Mouse (Mus musculus): Measurements from ENCODE around the gene Tdrd9. TPM values are rescaled to one million over a fixed set of nuclear protein-coding genes. Genes with fewer than 3 reads are reported as not detected.

Gene Tdrd9
- polyA plus RNA-seq, 1 experiment from 2014 or later = 0.23 TPM

DNA sequence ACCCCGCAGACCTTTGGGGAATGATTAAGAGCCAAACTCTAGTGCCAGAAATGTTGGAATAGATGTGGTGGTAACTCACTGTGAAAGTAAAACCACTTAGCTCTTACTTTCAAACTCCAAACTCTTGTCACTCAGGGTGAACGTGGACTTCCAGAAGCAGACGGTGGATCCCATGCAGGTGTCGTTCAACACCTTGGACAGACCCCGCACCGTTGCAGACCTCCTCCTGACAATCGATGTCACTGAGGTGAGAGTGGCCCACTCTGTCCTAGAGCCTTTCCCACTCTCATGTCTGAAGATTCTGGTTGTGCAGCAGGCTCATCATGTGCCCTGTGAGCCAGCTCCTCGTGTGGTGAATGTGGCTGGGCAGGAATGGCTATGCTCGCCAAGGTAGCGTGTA is 67.8 kb downstream of the Tdrd9 start:
- Histone ChIP-seq H3K4me3 (replicated peaks) (no peak overlapping the region), H3K9me3 (no peaks in the 10 kb centered on the region), H3K4me2 (replicated peaks) (no peak overlapping the region), H3K27ac (no peak overlapping the region), H3K36me3 (no peaks in the 10 kb centered on the region), H3K9ac (replicated peaks) (no peak overlapping the region), H3K27me3 (no peaks in the 10 kb centered on the region), H3K4me1 (replicated peaks) (no peaks in the 10 kb centered on the region)
- 94% methylated on average over 10 of the region's 10 CpGs for WGBS
- no peak for ATAC-seq

DNA sequence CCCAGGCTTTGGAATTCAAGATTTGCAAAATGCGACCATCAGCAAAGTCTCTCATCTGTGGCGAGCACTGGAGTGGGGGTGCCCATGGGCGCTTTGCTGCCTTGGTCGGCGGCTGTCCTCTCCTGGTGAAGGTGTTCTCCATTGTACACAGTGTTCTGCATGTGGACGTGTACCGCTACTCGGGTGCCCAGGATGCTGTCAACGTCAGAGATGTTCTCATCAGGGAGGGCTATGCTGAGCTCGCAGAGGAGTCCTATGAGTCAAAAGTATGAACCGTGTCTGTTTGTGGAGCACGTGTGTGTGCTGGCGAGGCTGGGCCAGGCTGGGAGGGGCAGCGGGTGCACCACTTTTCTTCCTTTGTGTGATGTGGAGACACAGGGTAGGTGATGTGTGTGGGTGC is 71.3 kb downstream of the Tdrd9 start:
- Histone ChIP-seq H3K4me1 (replicated peaks) (no peaks in the 10 kb centered on the region), H3K4me3 (replicated peaks) (no peak overlapping the region), H3K36me3 (no peaks in the 10 kb centered on the region), H3K9me3 (no peaks in the 10 kb centered on the region), H3K9ac (replicated peaks) (no peak overlapping the region), H3K27ac (no peak overlapping the region), H3K27me3 (no peaks in the 10 kb centered on the region), H3K4me2 (replicated peaks) (no peak overlapping the region)
- no peak for ATAC-seq
- 91% methylated on average over 14 of the region's 14 CpGs for WGBS

DNA sequence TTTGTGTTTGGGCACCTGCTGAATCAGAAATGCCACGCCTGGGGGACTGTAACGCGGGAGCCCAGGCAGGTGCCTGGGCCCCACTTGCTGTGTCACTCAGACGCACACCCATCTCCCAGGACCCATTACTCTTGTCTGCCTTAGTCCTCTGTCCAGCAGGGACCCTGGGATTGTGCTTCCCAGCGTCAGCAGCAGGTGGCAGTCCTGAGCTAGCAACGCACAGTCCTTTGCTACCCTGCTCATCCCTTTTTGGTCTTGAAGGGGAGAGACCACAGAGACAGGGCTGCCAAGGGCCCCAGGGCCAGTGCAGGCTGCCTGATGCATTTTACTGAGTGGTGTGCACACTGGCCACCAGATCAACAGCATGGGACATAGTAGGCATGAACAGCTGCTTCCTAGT is 106.3 kb downstream of the Tdrd9 start:
- Histone ChIP-seq H3K4me1 (replicated peaks) (no peaks in the 10 kb centered on the region), H3K9me3 (no peaks in the 10 kb centered on the region), H3K9ac (replicated peaks) (no peak overlapping the region), H3K36me3 (no peaks in the 10 kb centered on the region), H3K4me3 (replicated peaks) (no peak overlapping the region), H3K27me3 (no peaks in the 10 kb centered on the region), H3K4me2 (replicated peaks) (no peak overlapping the region), H3K27ac (no peak overlapping the region)
- WGBS = 13% methylated on average over 6 of the region's 6 CpGs
- peak; percentile 77 for ATAC-seq

DNA sequence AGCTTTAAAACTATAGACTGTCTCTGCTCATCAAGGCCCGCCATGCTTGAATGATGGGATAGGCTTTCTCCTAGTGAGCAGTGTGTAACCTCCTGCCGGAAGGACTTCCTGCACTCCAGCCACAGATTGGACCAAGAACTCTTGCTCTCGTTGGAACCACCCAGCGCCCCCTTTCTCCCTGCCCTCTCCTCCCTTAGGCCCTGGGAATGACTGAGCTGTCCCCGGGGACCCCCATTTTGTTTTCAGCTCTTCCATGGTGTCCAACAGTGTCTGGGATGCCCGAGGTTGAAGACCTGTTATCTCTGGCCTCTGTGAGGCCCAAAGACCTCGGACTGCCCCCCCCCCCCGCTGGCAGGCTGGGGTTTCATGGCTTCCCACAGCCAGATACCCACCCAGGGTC is 108.6 kb downstream of the Tdrd9 start:
- no peak for ATAC-seq
- Histone ChIP-seq H3K9me3 (no peaks in the 10 kb centered on the region), H3K27me3 (no peaks in the 10 kb centered on the region), H3K36me3 (no peaks in the 10 kb centered on the region), H3K4me1 (replicated peaks) (no peaks in the 10 kb centered on the region), H3K9ac (replicated peaks) (no peak overlapping the region), H3K4me3 (replicated peaks) (no peak overlapping the region), H3K27ac (no peak overlapping the region), H3K4me2 (replicated peaks) (no peak overlapping the region)
- 77% methylated on average over 8 of the region's 8 CpGs for WGBS

DNA sequence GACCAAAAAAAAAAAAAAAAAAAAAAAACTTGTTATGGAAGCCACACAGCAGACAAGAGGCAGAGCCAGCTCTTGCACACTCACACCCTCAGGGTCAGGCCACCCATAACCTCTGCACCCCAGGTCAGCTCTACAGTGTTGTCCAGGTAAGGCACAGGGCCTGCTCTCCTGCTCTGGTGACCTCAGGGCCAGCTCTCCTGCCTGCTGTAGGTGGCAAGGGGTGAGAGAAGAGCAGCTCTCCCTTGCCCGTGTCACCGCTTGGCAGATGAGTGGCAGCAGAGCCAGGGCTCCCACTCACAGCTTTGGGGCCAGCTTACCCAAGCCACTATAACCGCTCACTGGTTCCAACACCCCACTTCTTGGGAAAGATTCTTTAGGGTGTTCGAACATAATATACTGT is 109.6 kb downstream of the Tdrd9 start:
- no peak for ATAC-seq
- H3K27ac ChIP-seq = no peak overlapping the region
- H3K4me1 ChIP-seq (replicated peaks) = no peaks in the 10 kb centered on the region
- 94% methylated on average over 4 of the region's 4 CpGs for WGBS
- H3K4me3 ChIP-seq (replicated peaks) = no peak overlapping the region
- no peaks in the 10 kb centered on the region for H3K9me3 ChIP-seq
- no peak overlapping the region for H3K4me2 ChIP-seq (replicated peaks)
- no peak overlapping the region for H3K9ac ChIP-seq (replicated peaks)
- no peaks in the 10 kb centered on the region for H3K27me3 ChIP-seq
- no peaks in the 10 kb centered on the region for H3K36me3 ChIP-seq

DNA sequence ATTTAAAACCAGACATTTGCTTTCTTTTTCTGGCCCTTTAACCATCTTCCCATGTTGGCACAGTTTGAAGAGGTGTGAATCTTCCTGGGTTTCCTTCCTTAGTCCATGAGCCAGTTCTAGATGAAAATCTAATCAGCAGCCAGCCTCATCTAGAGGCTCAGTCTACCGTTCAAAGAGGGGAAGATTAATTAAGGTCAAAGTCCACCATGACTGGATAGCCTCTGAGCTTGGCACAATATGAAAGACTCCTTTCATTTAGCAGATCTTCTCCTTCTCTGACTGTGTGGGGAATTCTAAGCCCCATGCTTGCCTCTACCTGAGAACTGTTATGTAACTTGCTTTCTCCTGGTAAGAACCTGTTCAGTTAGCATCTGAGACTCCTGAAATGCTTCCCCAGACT is 110.9 kb downstream of the Tdrd9 start:
- Histone ChIP-seq H3K36me3 (no peaks in the 10 kb centered on the region), H3K4me2 (replicated peaks) (no peak overlapping the region), H3K9me3 (no peaks in the 10 kb centered on the region), H3K27ac (no peak overlapping the region), H3K4me1 (replicated peaks) (no peaks in the 10 kb centered on the region), H3K27me3 (no peaks in the 10 kb centered on the region), H3K9ac (replicated peaks) (no peak overlapping the region), H3K4me3 (replicated peaks) (no peak overlapping the region)
- ATAC-seq = no peak
- WGBS = 63% methylated on average over 1 of the region's 1 CpGs

DNA sequence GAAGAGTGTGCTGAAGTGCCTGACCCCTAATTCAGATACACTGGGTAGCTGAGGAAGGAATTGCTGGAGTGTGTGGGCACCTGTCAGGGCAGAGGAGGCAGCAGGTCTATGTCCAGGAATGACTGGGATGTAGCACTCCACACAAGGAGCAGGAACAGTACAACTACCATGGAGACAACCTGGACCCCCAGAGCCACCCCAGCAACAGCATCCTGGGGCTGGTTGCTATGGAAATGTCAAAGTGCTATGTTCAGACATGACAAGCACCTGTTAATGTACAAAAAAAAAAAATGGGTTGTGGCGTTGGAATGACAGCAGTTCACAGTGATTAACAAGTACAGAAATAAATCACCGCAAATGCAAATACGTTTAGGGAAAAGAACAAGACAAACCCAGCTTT is 114.9 kb downstream of the Tdrd9 start:
- Histone ChIP-seq H3K4me1 (replicated peaks) (peaks cover 4% of the 10 kb centered on the region; the same call in 1 of the 2 replicates), H3K4me3 (replicated peaks) (no peak overlapping the region), H3K9me3 (no peaks in the 10 kb centered on the region), H3K4me2 (replicated peaks) (no peak overlapping the region), H3K27me3 (0 out of 2 replicates have a peak, but pooled peaks cover 5% of the 10 kb centered on the region), H3K9ac (replicated peaks) (no peak overlapping the region), H3K36me3 (no peaks in the 10 kb centered on the region), H3K27ac (no peak overlapping the region)
- no peak for ATAC-seq
- 79% methylated on average over 3 of the region's 3 CpGs for WGBS

DNA sequence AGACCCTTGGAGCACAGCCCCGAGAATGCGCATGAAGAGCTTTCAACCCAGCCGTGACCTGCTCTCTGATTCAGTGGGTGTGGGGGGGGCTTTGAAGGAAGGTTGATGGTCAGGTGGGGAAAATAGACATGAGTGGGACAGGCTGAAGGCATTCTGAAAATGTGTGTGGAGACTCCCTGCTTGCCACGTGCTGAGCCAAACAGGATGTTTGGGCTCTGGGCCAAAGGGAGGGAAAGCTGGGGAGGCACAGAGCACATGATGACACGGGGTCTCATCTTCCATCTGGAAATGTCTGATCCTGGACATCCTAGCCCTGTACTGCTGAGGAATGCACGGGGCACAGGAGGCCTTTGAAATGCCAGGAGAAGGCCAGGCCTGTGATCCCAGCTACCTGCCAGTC is 115.4 kb downstream of the Tdrd9 start:
- 75% methylated on average over 6 of the region's 6 CpGs for WGBS
- H3K4me1 ChIP-seq (replicated peaks) = peaks cover 4% of the 10 kb centered on the region; the same call in 1 of the 2 replicates
- ATAC-seq = no peak
- no peak overlapping the region for H3K4me2 ChIP-seq (replicated peaks)
- H3K36me3 ChIP-seq = no peaks in the 10 kb centered on the region
- no peak overlapping the region for H3K27ac ChIP-seq
- H3K27me3 ChIP-seq = peaks cover 9% of the 10 kb centered on the region; the same call in 1 of the 2 replicates
- no peaks in the 10 kb centered on the region for H3K9me3 ChIP-seq
- H3K4me3 ChIP-seq (replicated peaks) = no peak overlapping the region
- no peak overlapping the region for H3K9ac ChIP-seq (replicated peaks)

DNA sequence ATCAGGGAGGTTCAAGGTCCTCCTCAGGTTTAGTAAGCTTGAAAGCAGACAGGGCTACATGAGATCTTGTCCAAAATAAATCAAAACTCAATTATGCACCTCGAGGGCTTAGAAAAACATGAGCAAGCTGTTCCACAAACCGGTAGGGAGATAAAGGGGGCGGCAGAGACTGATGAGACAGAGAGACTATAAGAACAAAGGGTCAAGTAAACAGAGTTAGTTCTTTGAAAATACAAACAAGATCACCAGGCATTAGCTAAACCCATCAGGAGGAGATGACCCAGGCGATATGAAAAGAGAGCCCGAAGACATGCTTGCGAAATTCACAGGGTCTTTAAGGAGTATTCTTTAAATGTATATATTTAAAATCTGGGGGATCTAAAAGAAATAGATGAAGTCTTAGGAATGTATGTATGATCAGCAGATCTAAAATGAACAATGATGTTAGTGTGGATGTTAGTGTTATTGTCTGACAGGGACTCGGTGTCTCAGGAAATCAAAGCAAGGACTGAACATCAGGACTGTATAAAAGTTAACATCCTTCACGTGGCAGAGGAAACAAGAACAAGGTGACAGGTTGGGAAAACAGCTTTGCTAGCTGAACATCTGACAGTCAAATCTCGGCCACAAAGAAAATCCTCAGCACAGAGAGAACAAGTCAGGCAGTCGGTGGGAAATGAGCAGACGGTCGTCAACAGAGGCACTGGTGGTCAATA is 117.4 kb downstream of the Tdrd9 start:
- Histone ChIP-seq H3K9me3 (no peaks in the 10 kb centered on the region), H3K4me3 (replicated peaks) (no peak overlapping the region), H3K27ac (no peak overlapping the region), H3K36me3 (no peaks in the 10 kb centered on the region), H3K9ac (replicated peaks) (no peak overlapping the region), H3K4me2 (replicated peaks) (no peak overlapping the region), H3K4me1 (replicated peaks) (peaks cover 4% of the 10 kb centered on the region; the same call in 1 of the 2 replicates), H3K27me3 (peaks cover 11% of the 10 kb centered on the region; the same call in 1 of the 2 replicates)
- ATAC-seq = no peak
- 72% methylated on average over 12 of the region's 12 CpGs for WGBS

DNA sequence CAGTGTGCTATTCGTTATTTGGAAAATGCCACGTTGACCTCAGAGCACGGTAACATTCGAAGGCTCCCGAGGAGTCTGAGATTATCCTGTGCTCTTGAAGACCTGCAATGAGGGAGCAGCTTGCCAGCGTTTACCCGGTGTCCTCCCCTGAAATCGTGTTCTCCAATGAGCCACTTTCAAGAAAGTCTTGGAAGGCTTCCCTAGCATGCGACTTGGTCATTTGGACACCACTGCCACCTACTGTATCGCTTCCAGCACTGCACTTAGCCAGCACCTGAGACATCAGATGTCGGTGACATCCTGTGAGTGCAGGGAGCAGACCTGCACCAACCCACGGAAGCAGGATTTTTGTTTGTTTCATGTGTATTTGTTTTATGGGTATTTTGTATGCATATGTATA is 119.7 kb downstream of the Tdrd9 start:
- ATAC-seq = no peak
- Histone ChIP-seq H3K4me1 (replicated peaks) (peaks cover 4% of the 10 kb centered on the region; the same call in 1 of the 2 replicates), H3K36me3 (no peaks in the 10 kb centered on the region), H3K4me2 (replicated peaks) (0 out of 2 replicates have a peak overlapping the region, but pooled peaks have one; percentile 14), H3K9ac (replicated peaks) (no peak overlapping the region), H3K4me3 (replicated peaks) (no peak overlapping the region), H3K27me3 (peaks cover 11% of the 10 kb centered on the region; the same call in 1 of the 2 replicates), H3K27ac (no peak overlapping the region), H3K9me3 (no peaks in the 10 kb centered on the region)
- 9% methylated on average over 12 of the region's 12 CpGs for WGBS

DNA sequence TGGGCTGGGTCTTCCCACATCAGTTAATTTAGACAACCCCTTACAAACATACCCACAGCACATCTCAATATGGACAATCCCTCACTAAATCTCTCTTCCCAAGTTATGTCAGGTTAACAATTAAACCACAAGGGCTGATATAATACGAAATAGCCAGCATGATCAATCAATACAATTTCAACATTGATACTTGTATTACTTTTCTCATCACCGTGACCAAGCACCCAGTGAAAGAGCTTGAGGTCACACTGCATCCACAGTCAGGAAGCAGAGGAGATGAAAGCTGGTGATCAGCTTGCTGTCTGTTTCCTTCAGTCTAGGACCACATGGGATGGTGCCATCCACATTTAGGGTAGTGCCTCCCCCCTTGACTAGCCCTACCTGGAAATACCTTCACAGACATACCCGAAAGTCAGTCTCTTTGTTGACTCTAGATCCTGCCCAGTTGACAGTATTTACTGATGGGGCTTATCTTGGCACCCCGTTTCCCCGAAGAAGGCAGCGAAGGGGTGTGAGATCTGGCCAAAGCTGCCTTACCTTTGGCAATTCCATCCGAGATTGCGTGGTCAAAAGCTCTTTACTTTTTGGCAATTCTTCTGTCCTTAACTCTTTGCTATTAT is 123.0 kb downstream of the Tdrd9 start:
- no peaks in the 10 kb centered on the region for H3K9me3 ChIP-seq
- H3K4me2 ChIP-seq (replicated peaks) = no peak overlapping the region
- H3K9ac ChIP-seq (replicated peaks) = no peak overlapping the region
- no peaks in the 10 kb centered on the region for H3K36me3 ChIP-seq
- no peak overlapping the region for H3K4me3 ChIP-seq (replicated peaks)
- WGBS = 84% methylated on average over 8 of the region's 8 CpGs
- no peak overlapping the region for H3K27ac ChIP-seq
- ATAC-seq = no peak
- H3K27me3 ChIP-seq = peaks cover 11% of the 10 kb centered on the region; the same call in 1 of the 2 replicates
- H3K4me1 ChIP-seq (replicated peaks) = peaks cover 4% of the 10 kb centered on the region; the same call in 1 of the 2 replicates

DNA sequence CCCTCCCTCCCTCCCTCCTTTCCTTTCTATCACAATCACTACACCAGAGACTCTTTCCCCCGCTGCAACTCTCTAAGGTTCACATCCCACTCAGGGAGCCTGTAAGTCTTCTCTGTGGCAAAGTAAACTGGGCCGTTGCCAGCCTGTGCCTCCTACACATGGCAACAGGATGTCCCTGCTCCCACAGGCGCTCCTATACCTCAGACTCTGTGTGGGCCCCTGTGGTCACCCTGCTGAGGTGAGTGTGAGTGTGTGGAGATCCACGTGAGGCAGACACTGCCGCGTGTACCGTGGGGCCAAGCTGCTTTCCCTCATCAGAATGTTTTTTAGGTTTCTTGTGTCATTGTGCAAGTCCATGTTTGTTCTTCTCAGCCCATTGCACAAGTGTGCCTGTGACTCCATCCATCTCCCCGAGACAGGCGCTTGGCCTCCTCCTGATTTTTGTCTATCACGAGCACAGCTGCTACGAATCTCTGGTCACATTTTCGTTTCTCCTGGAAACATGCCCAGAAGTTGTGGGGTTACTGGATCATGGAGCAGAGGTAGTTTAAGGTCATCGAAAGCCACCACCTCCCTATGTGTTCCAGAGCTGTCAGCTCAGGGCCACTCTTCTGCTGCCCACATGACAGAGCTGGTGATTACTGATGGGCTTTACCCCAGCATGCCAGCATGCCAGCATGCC is 124.8 kb downstream of the Tdrd9 start:
- Histone ChIP-seq H3K27me3 (peaks cover 6% of the 10 kb centered on the region; the same call in 1 of the 2 replicates), H3K9me3 (no peaks in the 10 kb centered on the region), H3K27ac (no peak overlapping the region), H3K4me3 (replicated peaks) (no peak overlapping the region), H3K4me2 (replicated peaks) (no peak overlapping the region), H3K36me3 (no peaks in the 10 kb centered on the region), H3K4me1 (replicated peaks) (no peaks in the 10 kb centered on the region), H3K9ac (replicated peaks) (no peak overlapping the region)
- 83% methylated on average over 13 of the region's 13 CpGs for WGBS
- no peak for ATAC-seq
